Mouse (Mus musculus): ENCODE results near the gene Dctn2. TPM values are rescaled to one million over a fixed set of nuclear protein-coding genes. Genes with fewer than 3 reads are reported as not detected.
A peak's percentile ranks its signal among the peaks of the same experiment; 100 is the strongest.

Gene Dctn2
- polyA plus RNA-seq, 1 experiment from 2014 or later, result 177 TPM

GRCm38 (mm10) chr10:127262548-127263398 lies 3.4 kb upstream of the Dctn2 start, which contains the start of gene Kif5a:
TSS of gene Kif5a (minus strand) at chr10:127263348.
- Histone ChIP-seq H3K27ac (no peak within 1 kb of the TSS), H3K4me2 (ENCODE audit: low read length) (peak within 1 kb of the TSS; percentile 73), H3K36me3 (ENCODE audit: insufficient read depth, low read length) (no peaks in the 10 kb centered on the region), H3K4me3 (replicated peaks; ENCODE audit: low read depth, low read length) (peak within 1 kb of the TSS; percentile 33), H3K4me1 (replicated peaks; ENCODE audit: insufficient read depth, low read length) (peaks cover 17% of the 10 kb centered on the region), H3K9ac (ENCODE audit: low read depth, low read length) (peak within 1 kb of the TSS; percentile 44; the same call in 1 of the 2 replicates), H3K27me3 (ENCODE audit: insufficient read depth, low read length) (0 out of 2 replicates have a peak, but pooled peaks cover 6% of the 10 kb centered on the region), H3K9me3 (replicated peaks; ENCODE audit: low read length) (no peaks in the 10 kb centered on the region)
- WGBS, result 1% methylated on average over 53 of the region's 53 CpGs
- no peak for ATAC-seq (replicated peaks; ENCODE audit: low FRiP score, low read depth)
- DNase-seq (ENCODE audit: low spot score), result no peak
- TF ChIP-seq CTCF (IDR thresholded peaks at IDR 0.05; ENCODE audit: low read depth), result no peak

GRCm38 (mm10) chr10:127263631-127264030 lies 2.5 kb upstream of the Dctn2 start:
- TF ChIP-seq CTCF (IDR thresholded peaks at IDR 0.05; ENCODE audit: low read depth), result no peak
- DNase-seq (ENCODE audit: low spot score), result no peak
- Histone ChIP-seq H3K9ac (ENCODE audit: low read depth, low read length) (no peak overlapping the region), H3K27me3 (ENCODE audit: insufficient read depth, low read length) (0 out of 2 replicates have a peak, but pooled peaks cover 6% of the 10 kb centered on the region), H3K4me3 (replicated peaks; ENCODE audit: low read depth, low read length) (no peak overlapping the region), H3K9me3 (replicated peaks; ENCODE audit: low read length) (no peaks in the 10 kb centered on the region), H3K27ac (no peak overlapping the region), H3K36me3 (ENCODE audit: insufficient read depth, low read length) (no peaks in the 10 kb centered on the region), H3K4me2 (ENCODE audit: low read length) (no peak overlapping the region; the same call in 1 of the 2 replicates), H3K4me1 (replicated peaks; ENCODE audit: insufficient read depth, low read length) (peaks cover 17% of the 10 kb centered on the region)
- ATAC-seq (replicated peaks; ENCODE audit: low FRiP score, low read depth), result no peak
- WGBS, result 61% methylated on average over 3 of the region's 3 CpGs

GRCm38 (mm10) chr10:127264336-127264735 lies 1.8 kb upstream of the Dctn2 start:
- no peak for TF ChIP-seq CTCF (IDR thresholded peaks at IDR 0.05; ENCODE audit: low read depth)
- H3K4me3 ChIP-seq (replicated peaks; ENCODE audit: low read depth, low read length), result no peak overlapping the region
- DNase-seq (ENCODE audit: low spot score) (no peak), ATAC-seq (replicated peaks; ENCODE audit: low FRiP score, low read depth) (no peak)
- peaks cover 17% of the 10 kb centered on the region for H3K4me1 ChIP-seq (replicated peaks; ENCODE audit: insufficient read depth, low read length)
- H3K9me3 ChIP-seq (replicated peaks; ENCODE audit: low read length), result no peaks in the 10 kb centered on the region
- H3K27me3 ChIP-seq (ENCODE audit: insufficient read depth, low read length), result 0 out of 2 replicates have a peak, but pooled peaks cover 6% of the 10 kb centered on the region
- 0 out of 2 replicates have a peak, but pooled peaks cover 3% of the 10 kb centered on the region for H3K36me3 ChIP-seq (ENCODE audit: insufficient read depth, low read length)
- H3K27ac ChIP-seq, result no peak overlapping the region
- H3K4me2 ChIP-seq (ENCODE audit: low read length), result no peak overlapping the region
- 74% methylated on average over 8 of the region's 8 CpGs for WGBS
- no peak overlapping the region for H3K9ac ChIP-seq (ENCODE audit: low read depth, low read length)

GRCm38 (mm10) chr10:127264971-127265370 lies 1.2 kb upstream of the Dctn2 start:
- Histone ChIP-seq H3K27ac (no peak overlapping the region), H3K27me3 (ENCODE audit: insufficient read depth, low read length) (0 out of 2 replicates have a peak, but pooled peaks cover 6% of the 10 kb centered on the region), H3K4me1 (replicated peaks; ENCODE audit: insufficient read depth, low read length) (peaks cover 17% of the 10 kb centered on the region), H3K4me2 (ENCODE audit: low read length) (no peak overlapping the region), H3K9me3 (replicated peaks; ENCODE audit: low read length) (no peaks in the 10 kb centered on the region), H3K9ac (ENCODE audit: low read depth, low read length) (no peak overlapping the region), H3K4me3 (replicated peaks; ENCODE audit: low read depth, low read length) (no peak overlapping the region), H3K36me3 (ENCODE audit: insufficient read depth, low read length) (peaks cover 5% of the 10 kb centered on the region; the same call in 1 of the 2 replicates)
- no peak for DNase-seq (ENCODE audit: low spot score)
- 76% methylated on average over 4 of the region's 4 CpGs for WGBS
- ATAC-seq (replicated peaks; ENCODE audit: low FRiP score, low read depth), result no peak
- no peak for TF ChIP-seq CTCF (IDR thresholded peaks at IDR 0.05; ENCODE audit: low read depth)

- WGBS, result 28% methylated on average over 4 of the region's 4 CpGs
Measured at GRCm38 (mm10) chr10:127265727-127266111, 449 bp upstream of the Dctn2 start.

GRCm38 (mm10) chr10:127267318-127267717 lies 1.1 kb downstream of the Dctn2 start:
- H3K4me1 ChIP-seq (replicated peaks; ENCODE audit: insufficient read depth, low read length), result peaks cover 16% of the 10 kb centered on the region
- H3K27ac ChIP-seq, result no peak overlapping the region
- 0 out of 2 replicates have a peak, but pooled peaks cover 6% of the 10 kb centered on the region for H3K27me3 ChIP-seq (ENCODE audit: insufficient read depth, low read length)
- no peak for TF ChIP-seq CTCF (IDR thresholded peaks at IDR 0.05; ENCODE audit: low read depth)
- ATAC-seq (replicated peaks; ENCODE audit: low FRiP score, low read depth), result no peak
- H3K36me3 ChIP-seq (ENCODE audit: insufficient read depth, low read length), result peaks cover 16% of the 10 kb centered on the region
- 66% methylated on average over 5 of the region's 5 CpGs for WGBS
- peak overlapping the region; percentile 100 for H3K9ac ChIP-seq (ENCODE audit: low read depth, low read length)
- H3K9me3 ChIP-seq (replicated peaks; ENCODE audit: low read length), result no peaks in the 10 kb centered on the region
- H3K4me2 ChIP-seq (ENCODE audit: low read length), result peak overlapping the region; percentile 88
- peak overlapping the region; percentile 100 for H3K4me3 ChIP-seq (replicated peaks; ENCODE audit: low read depth, low read length)
- DNase-seq (ENCODE audit: low spot score), result no peak

More at GRCm38 (mm10) chr10:127265727-127266111, 449 bp upstream of the Dctn2 start:
- Histone ChIP-seq H3K36me3 (ENCODE audit: insufficient read depth, low read length) (peaks cover 10% of the 10 kb centered on the region; the same call in 1 of the 2 replicates), H3K9me3 (replicated peaks; ENCODE audit: low read length) (no peaks in the 10 kb centered on the region), H3K4me1 (replicated peaks; ENCODE audit: insufficient read depth, low read length) (peaks cover 17% of the 10 kb centered on the region), H3K27ac (no peak overlapping the region), H3K9ac (ENCODE audit: low read depth, low read length) (no peak overlapping the region), H3K27me3 (ENCODE audit: insufficient read depth, low read length) (0 out of 2 replicates have a peak, but pooled peaks cover 6% of the 10 kb centered on the region), H3K4me2 (ENCODE audit: low read length) (peak overlapping the region; percentile 25), H3K4me3 (replicated peaks; ENCODE audit: low read depth, low read length) (no peak overlapping the region)
- no peak for ATAC-seq (replicated peaks; ENCODE audit: low FRiP score, low read depth)
- DNase-seq (ENCODE audit: low spot score), result no peak
- peak; percentile 32; the same call in 1 of the 2 replicates for TF ChIP-seq CTCF (IDR thresholded peaks at IDR 0.05; ENCODE audit: low read depth)

All from kidney, postnatal 0 days (tissue).